Mouse (Mus musculus) myocyte (in vitro differentiated cells): ENCODE data around the gene C2cd2l.

Experiments used
- MYOD1 ChIP-seq, 3 experiments: IDR thresholded peaks; one replicate each; pipeline ENCODE4 v1.6.1; 2011; ENCODE audit warnings: control low read depth in 2 of 3, low read depth in 2 of 3, mild to moderate bottlenecking in 2 of 3, moderate library complexity in 1 of 3; ENCODE audit not compliant: insufficient read length in 2 of 3, control insufficient read depth in 1 of 3
- MYOG ChIP-seq, 3 experiments: IDR thresholded peaks; one replicate each; pipeline ENCODE4 v1.6.1; 2011; ENCODE audit warnings: control low read depth in 2 of 3, low read depth in 2 of 3, mild to moderate bottlenecking in 2 of 3; ENCODE audit not compliant: insufficient read length in 2 of 3, control insufficient read depth in 1 of 3, insufficient read depth in 1 of 3
- POLR2AphosphoS2 ChIP-seq: IDR thresholded peaks from one replicate; pipeline ENCODE4 v1.6.1; 2011; ENCODE audit warnings: low read depth, control low read depth; ENCODE audit not compliant: insufficient read length
- TCF12 ChIP-seq: IDR thresholded peaks from one replicate; pipeline ENCODE4 v1.6.1; 2011; ENCODE audit warnings: mild to moderate bottlenecking, control low read depth; ENCODE audit not compliant: poor library complexity, insufficient read depth, severe bottlenecking
- TCF3 ChIP-seq: IDR thresholded peaks from one replicate; pipeline ENCODE4 v1.6.1; 2011; ENCODE audit warnings: low read depth, control low read depth; ENCODE audit not compliant: insufficient read length

DNA sequence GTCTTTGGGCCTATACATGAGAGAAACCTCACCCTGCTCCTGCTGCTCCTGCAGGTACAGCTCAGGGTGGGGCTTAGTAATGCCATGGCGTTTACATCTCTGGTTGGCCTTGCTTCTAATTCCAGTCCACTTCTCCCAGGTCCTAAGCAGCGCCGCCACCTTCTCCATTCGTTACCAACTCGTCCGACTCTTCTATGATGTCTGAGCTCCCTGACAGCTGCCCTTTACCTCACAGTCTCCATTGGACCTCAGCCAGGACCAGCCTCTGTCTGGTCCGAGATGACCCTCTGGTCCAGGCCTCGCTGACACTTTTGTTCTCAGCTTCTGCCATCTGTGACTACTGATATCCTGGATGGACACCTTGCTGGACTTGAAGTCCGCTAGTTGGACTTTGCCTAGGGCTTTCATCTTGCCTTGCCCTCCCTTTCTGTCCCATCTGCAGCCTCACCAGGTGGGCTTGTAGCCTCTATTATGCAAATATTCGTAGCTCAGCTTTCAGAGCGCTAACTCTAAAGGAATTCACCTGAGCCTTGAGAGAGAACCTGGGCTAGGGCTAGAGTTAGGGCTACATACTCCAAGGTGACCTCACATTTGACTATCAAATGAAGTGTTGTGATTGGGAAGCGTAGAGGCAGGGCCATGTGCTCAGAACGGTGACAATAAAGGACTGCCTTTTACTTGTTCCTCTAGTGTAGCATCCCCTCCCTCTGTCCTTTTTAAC, 13.0 kb upstream of the C2cd2l start:
- TF ChIP-seq TCF3 (no peak), POLR2AphosphoS2 (no peak), MYOG (IDR thresholded peaks at IDR 0.05; ENCODE audit: control insufficient read depth in 1 of 3, insufficient read depth in 1 of 3, insufficient read length in 2 of 3, low read depth in 2 of 3) (no peak), MYOD1 (IDR thresholded peaks at IDR 0.05; ENCODE audit: control insufficient read depth in 1 of 3, insufficient read length in 2 of 3, low read depth in 2 of 3) (no peak), TCF12 (no peak)
